Mouse (Mus musculus): ENCODE data around the gene Gsdma2.

- TF ChIP-seq POLR2A (IDR thresholded peaks at IDR 0.05; ENCODE audit: extremely low read depth, insufficient read depth, low read length) (no peak), CTCF (IDR thresholded peaks at IDR 0.05; ENCODE audit: low read depth, low read length) (no peak)
Observed at GRCm38 (mm10) chr11:98698849-98699640, 52.5 kb downstream of the Gsdma2 start.

Data from liver, adult 2 months (tissue).